Comparison of ENCODE assay signal across 30 mouse cellular contexts in the genomic region with DNA sequence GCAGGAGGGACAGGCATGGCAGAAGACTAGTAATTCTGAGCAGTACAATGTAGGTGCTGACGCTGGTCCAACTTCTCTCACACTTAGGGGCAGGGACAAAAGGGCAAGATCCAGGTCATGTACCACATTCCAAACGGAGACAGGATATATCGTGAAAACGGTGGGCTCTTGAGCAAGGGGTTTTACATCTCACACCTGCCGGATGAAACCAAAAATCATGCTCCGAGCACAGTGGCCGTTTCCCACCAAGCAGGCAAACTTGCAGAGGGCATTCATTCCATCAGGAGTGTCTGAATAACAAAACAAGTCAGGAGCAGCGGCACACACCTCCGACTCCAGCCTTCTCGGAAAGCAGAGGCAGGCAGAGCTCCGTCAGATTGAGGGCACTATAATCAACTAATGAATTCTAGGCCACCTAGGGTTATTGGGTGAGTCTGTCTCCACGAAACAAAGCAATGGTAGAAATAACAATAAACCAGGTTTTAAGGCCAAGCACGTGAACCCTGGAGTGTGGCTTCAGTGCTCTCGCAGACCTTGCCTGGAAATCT. TPM values are rescaled to one million over a fixed set of nuclear protein-coding genes. Genes with fewer than 3 reads are reported as not detected.
"Had no signal": no experiment of that assay in that cellular context is flagged by ENCODE, and none has a peak within 500 bp of the region (broad histone marks: within the 10 kb centered on the region; RNA-seq: fewer than 3 reads in every experiment).

No protein-coding gene starts in this region.

- H3K4me3 ChIP-seq: kidney, embryonic 15.5 days; layer of hippocampus, adult 2 months; limb, embryonic 10.5 days; limb, embryonic 13.5 days; liver, embryonic 12.5 days; liver, embryonic 15.5 days; lung, embryonic 15.5 days; midbrain, embryonic 12.5 days; myocyte; neural tube, embryonic 13.5 days; stomach, embryonic 15.5 days had no signal

- H3K36me3 ChIP-seq: kidney, embryonic 15.5 days; limb, embryonic 10.5 days; limb, embryonic 13.5 days; liver, embryonic 12.5 days; liver, embryonic 15.5 days; lung, embryonic 15.5 days; midbrain, embryonic 12.5 days; neural tube, embryonic 13.5 days; stomach, embryonic 15.5 days had no signal

- DNase-seq: kidney, adult 8-10 months; kidney, postnatal 10 days; kidney, postnatal 36 days; layer of hippocampus, adult 9-11 months; liver; lung, adult 18-20 months; lung, postnatal 10 days; lung, postnatal 36 days; retina, postnatal 1 day; right cerebral cortex, postnatal 25 days; spleen, adult 18-20 months; thymus, postnatal 25 days had no signal

- H3K9me3 ChIP-seq: kidney, embryonic 15.5 days; limb, embryonic 10.5 days; limb, embryonic 13.5 days; liver, embryonic 12.5 days; liver, embryonic 15.5 days; lung, embryonic 15.5 days; midbrain, embryonic 12.5 days; neural tube, embryonic 13.5 days; stomach, embryonic 15.5 days had no signal

- H3K27me3 ChIP-seq: limb, embryonic 13.5 days; stomach, embryonic 15.5 days had no signal

- H3K9ac ChIP-seq: kidney, embryonic 15.5 days; limb, embryonic 13.5 days; liver, embryonic 12.5 days; liver, embryonic 15.5 days; lung, embryonic 15.5 days; midbrain, embryonic 12.5 days; neural tube, embryonic 13.5 days; stomach, embryonic 15.5 days had no signal

- H3K27ac ChIP-seq: kidney, embryonic 15.5 days; layer of hippocampus, adult 2 months; limb, embryonic 10.5 days; limb, embryonic 13.5 days; liver, embryonic 12.5 days; liver, embryonic 15.5 days; lung, embryonic 15.5 days; midbrain, embryonic 12.5 days; neural tube, embryonic 13.5 days; stomach, embryonic 15.5 days had no signal

- ATAC-seq: liver, embryonic 12.5 days; midbrain, embryonic 16.5 days had no signal

RNA-seq across cellular contexts. Expression of a gene that starts 9.0 kb away (rescaled TPM):
- total RNA-seq: layer of hippocampus, adult 2 months; layer of hippocampus, postnatal 25 days; left cerebral cortex, adult 18-20 months; left cerebral cortex, postnatal 25 days; megakaryocyte-erythroid progenitor cell, adult 5-6 weeks; monocyte, adult 5-6 weeks; neutrophil, adult 5-6 weeks had no signal

RNA-seq across cellular contexts. Expression of a gene that starts 41.1 kb away (rescaled TPM):
- total RNA-seq: megakaryocyte-erythroid progenitor cell, adult 5-6 weeks; monocyte, adult 5-6 weeks; neutrophil, adult 5-6 weeks had no signal

RNA-seq across cellular contexts. Expression of a gene that starts 41.4 kb away (rescaled TPM):
- total RNA-seq: monocyte, adult 5-6 weeks; neutrophil, adult 5-6 weeks had no signal
